Mouse (Mus musculus): Measurements from ENCODE around the gene Hk1. TPM values are rescaled to one million over a fixed set of nuclear protein-coding genes. Genes with fewer than 3 reads are reported as not detected.

The Hk1 gene
- total and polyA plus RNA-seq, 3 experiments: 192 to 740 (median 441) TPM

DNA sequence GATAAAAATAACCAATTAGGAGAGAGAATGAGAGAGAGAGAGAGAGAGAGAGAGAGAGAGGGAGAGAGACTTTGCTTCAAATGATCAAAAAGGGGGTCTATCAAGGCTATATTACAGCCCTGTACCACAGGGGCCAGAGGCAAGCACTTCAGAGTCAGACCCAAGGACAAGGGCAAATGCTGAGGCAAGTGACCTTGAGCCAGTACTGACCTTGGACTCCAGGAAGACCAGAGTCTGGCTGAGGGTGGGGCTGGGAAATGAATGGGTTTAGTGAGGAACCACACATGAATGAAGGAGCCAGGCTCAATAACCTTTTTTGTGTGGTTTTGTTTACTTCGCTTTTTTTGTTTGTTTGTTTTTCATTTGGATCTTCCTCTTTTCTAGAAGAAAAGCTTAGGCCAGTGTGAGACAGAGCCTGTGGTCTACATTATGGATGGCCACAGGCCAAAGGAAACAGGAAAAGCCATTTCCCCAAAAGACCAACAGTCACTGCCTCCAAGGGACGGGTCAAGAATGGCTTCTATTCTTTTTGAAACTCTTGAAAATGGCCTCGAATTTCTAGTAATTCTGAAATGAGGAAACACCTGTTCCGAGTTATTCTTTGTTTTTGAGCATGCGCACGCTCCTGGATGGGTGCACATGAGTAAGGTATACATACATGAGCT lies 92.1 kb downstream of the Hk1 start:
- H3K4me1 ChIP-seq (ENCODE audit: control insufficient read depth in 1 of 2, insufficient read depth in 2 of 2, low read length in 2 of 2): no peaks in the 10 kb centered on the region
- no peaks in the 10 kb centered on the region for H3K27me3 ChIP-seq (ENCODE audit: control insufficient read depth in 1 of 2, insufficient read depth in 2 of 2, low read length in 2 of 2)
- peaks cover 0 to 31% of the 10 kb centered on the region in 2 experiments; a peak in 2 of 4 replicates for H3K36me3 ChIP-seq (ENCODE audit: control insufficient read depth in 1 of 2, insufficient read depth in 2 of 2, low read length in 2 of 2)
- H3K27ac ChIP-seq (ENCODE audit: control insufficient read depth, low read depth, low read length): no peak overlapping the region
- H3K79me2 ChIP-seq (ENCODE audit: control insufficient read depth, insufficient read depth, low read length, poor library complexity): no peaks in the 10 kb centered on the region
- H3K9me3 ChIP-seq (replicated peaks; ENCODE audit: insufficient read depth, low read length): no peaks in the 10 kb centered on the region
- H3K4me3 ChIP-seq (ENCODE audit: control insufficient read depth in 1 of 2, insufficient read depth in 1 of 2, low read depth in 2 of 2, low read length in 2 of 2): no peak overlapping the region
- no peak overlapping the region for H3K9ac ChIP-seq (ENCODE audit: control insufficient read depth, low read depth, low read length, poor library complexity, severe bottlenecking)
- no peak for DNase-seq (ENCODE audit: low read depth, low spot score)
- TF ChIP-seq USF1 (IDR thresholded peaks at IDR 0.05; ENCODE audit: low read depth, low read length) (no peak), POLR2A (IDR thresholded peaks at IDR 0.05; ENCODE audit: control insufficient read depth in 1 of 2, insufficient read depth in 1 of 2, low read depth in 1 of 2, low read length in 2 of 2, poor library complexity in 1 of 2) (0 out of 4 replicates have a peak, but pooled peaks of 1 of the 2 experiments have one; percentile 30), RCOR1 (IDR thresholded peaks at IDR 0.05; ENCODE audit: low read depth, low read length) (no peak), MAZ (IDR thresholded peaks at IDR 0.05; ENCODE audit: low read depth, low read length) (no peak), MAX (IDR thresholded peaks at IDR 0.05; ENCODE audit: low read length) (no peak)

DNA sequence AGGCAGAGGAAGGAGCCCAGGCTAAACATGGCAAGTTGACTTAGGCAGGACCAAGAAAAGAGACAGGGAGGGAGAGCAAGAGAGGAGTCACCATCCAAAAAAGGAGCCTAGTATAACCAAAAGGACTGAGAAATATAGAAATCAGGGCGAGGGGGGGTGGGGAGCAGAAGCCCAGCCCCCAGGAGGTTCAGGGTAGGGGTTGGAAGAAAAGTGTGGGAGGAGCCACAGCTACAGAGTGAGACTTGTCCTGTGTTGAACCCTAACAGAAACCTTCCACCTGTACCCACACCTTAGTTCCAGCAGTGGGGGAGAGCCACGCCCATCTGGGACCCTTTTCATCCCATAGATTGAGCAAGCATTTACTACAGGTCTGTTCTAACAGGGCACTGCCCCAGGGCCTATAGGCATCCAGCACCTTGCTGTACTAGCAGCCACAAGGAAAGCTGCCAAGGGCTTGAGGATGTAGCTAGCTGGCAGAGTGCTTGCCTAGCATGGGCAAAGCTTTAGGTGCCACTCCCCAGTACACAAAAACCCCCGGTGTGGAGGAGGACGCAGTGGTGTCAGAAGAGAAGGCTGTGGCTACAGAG lies 96.4 kb downstream of the Hk1 start:
- no peak for TF ChIP-seq MAFK (IDR thresholded peaks at IDR 0.05; ENCODE audit: borderline replicate concordance, low read depth, low read length)
- no peak for TF ChIP-seq KAT2A (conservative IDR thresholded peaks at IDR 0.05; ENCODE audit: low read depth, low read length)
- TF ChIP-seq MYB (IDR thresholded peaks at IDR 0.05; ENCODE audit: low read depth, low read length): no peak
- no peak for TF ChIP-seq MEF2A (IDR thresholded peaks at IDR 0.05; ENCODE audit: extremely low read depth, insufficient replicate concordance, low read depth, low read length, poor library complexity, severe bottlenecking)
- no peak for TF ChIP-seq POLR2AphosphoS2 (IDR thresholded peaks at IDR 0.05; ENCODE audit: low read length)
- no peak for TF ChIP-seq RCOR1 (IDR thresholded peaks at IDR 0.05; ENCODE audit: low read depth, low read length)
- no peak for TF ChIP-seq ZKSCAN1 (IDR thresholded peaks at IDR 0.05; ENCODE audit: low read depth, low read length)
- TF ChIP-seq RAD21 (IDR thresholded peaks at IDR 0.05; ENCODE audit: low read depth, low read length): no peak
- no peak for TF ChIP-seq BHLHE40 (IDR thresholded peaks at IDR 0.05; ENCODE audit: borderline replicate concordance, low read depth, low read length)
- TF ChIP-seq UBTF (IDR thresholded peaks at IDR 0.05; ENCODE audit: borderline replicate concordance, insufficient read depth, low read depth, low read length): no peak
- no peak for TF ChIP-seq ZC3H11A (IDR thresholded peaks at IDR 0.05; ENCODE audit: low read depth, low read length)
- TF ChIP-seq TAL1 (IDR thresholded peaks at IDR 0.05; ENCODE audit: low read length): no peak
- no peak for TF ChIP-seq NRF1 (IDR thresholded peaks at IDR 0.05; ENCODE audit: insufficient read depth, low read depth, low read length, poor library complexity, severe bottlenecking)
- no peak for TF ChIP-seq GABPA (IDR thresholded peaks at IDR 0.05; ENCODE audit: low read depth, low read length)
- no peak for TF ChIP-seq MXI1 (IDR thresholded peaks at IDR 0.05; ENCODE audit: low read depth, low read length)
- no peak for TF ChIP-seq CHD1 (IDR thresholded peaks at IDR 0.05; ENCODE audit: low read depth, low read length)
- TF ChIP-seq JUND (IDR thresholded peaks at IDR 0.05; ENCODE audit: low read depth, low read length): no peak
- TF ChIP-seq GATA1 (IDR thresholded peaks at IDR 0.05; ENCODE audit: low read depth, low read length): no peak
- no peak for TF ChIP-seq NELFE (IDR thresholded peaks at IDR 0.05; ENCODE audit: low read depth, low read length)
- no peak for DNase-seq (ENCODE audit: low read depth, low spot score)
- H3K4me3 ChIP-seq (ENCODE audit: control insufficient read depth in 1 of 2, insufficient read depth in 1 of 2, low read depth in 2 of 2, low read length in 2 of 2): no peak overlapping the region
- no peak overlapping the region for H3K27ac ChIP-seq (ENCODE audit: control insufficient read depth, low read depth, low read length)
- H3K36me3 ChIP-seq (ENCODE audit: control insufficient read depth in 1 of 2, insufficient read depth in 2 of 2, low read length in 2 of 2): peaks cover 0 to 43% of the 10 kb centered on the region in 2 experiments; a peak in 2 of 4 replicates
- H3K79me2 ChIP-seq (ENCODE audit: control insufficient read depth, insufficient read depth, low read length, poor library complexity): no peaks in the 10 kb centered on the region
- no peak overlapping the region for H3K9ac ChIP-seq (ENCODE audit: control insufficient read depth, low read depth, low read length, poor library complexity, severe bottlenecking)
- no peaks in the 10 kb centered on the region for H3K27me3 ChIP-seq (ENCODE audit: control insufficient read depth in 1 of 2, insufficient read depth in 2 of 2, low read length in 2 of 2)
- no peaks in the 10 kb centered on the region for H3K4me1 ChIP-seq (ENCODE audit: control insufficient read depth in 1 of 2, insufficient read depth in 2 of 2, low read length in 2 of 2)
- H3K9me3 ChIP-seq (replicated peaks; ENCODE audit: insufficient read depth, low read length): no peaks in the 10 kb centered on the region
